Mouse (Mus musculus): ENCODE data around the gene Chst11.

Gene Chst11

GRCm38 (mm10) chr10:83038166-83038565 lies 52.9 kb downstream of the Chst11 start:
- DNase-seq, result no peak

DNA sequence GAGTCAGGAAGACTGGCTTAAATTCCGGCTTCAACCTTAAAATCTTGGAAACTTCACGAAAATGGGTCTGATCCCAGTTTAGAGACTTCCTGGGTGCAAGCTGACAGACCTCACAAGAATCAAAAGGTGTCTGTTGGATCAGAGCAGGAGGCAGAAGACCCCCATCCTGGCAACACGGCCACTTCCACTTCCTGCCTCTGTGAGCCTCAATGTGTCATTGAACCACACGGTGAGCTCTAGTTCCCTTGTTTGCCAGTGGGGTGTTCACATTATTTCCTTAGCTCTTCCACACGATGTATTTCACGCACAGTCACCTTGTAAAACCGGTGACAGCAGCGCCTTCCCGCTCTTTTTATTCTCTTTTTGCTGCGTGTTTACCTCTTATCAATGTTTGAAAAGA lies 54.1 kb downstream of the Chst11 start:
- no peak for DNase-seq

GRCm38 (mm10) chr10:83041875-83042274 lies 56.6 kb downstream of the Chst11 start:
- DNase-seq, result no peak

GRCm38 (mm10) chr10:83042613-83043477 lies 57.5 kb downstream of the Chst11 start:
- peak; percentile 79 to 81 for DNase-seq

DNA sequence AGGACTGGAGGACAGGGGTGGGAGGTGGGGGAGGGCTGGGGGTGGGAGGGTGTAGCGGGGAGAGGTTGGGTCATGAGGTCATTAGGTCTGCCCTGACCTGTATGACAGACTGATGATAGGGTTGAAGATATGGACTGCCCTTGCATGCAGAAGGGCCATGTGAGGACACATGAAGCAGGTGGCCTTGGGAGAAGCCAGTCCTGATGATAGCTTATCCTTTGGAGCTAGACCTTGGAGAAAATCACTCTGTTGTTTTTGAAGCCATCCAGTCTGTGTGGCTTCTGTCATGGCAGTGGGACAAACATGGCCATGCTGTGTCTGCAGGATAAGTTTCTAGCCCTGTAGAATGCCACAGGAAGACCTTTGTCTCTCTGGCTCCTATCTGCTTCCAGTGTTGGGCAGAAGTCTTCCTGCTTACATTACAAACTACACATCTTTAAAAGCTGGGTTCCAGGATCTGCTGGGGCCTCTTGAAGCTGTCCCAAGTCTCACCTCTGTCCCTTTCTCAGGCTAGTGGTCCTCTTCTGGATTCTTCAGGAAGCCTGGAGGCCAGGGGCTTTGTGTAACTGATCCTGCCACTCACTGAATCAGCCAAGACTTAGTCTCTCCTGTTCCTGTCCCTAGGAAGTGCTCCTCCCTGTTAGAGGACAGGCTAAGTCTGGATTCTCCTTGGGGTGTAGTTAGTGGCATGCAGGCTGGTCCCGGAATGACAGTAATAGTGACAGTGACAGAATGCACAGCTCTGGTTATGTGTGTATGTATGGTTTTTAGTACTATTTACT lies 58.4 kb downstream of the Chst11 start:
- DNase-seq, result no peak

- no peak for DNase-seq
These were observed 64.0 kb downstream of the Chst11 start for GRCm38 (mm10) chr10:83049174-83049780.

DNA sequence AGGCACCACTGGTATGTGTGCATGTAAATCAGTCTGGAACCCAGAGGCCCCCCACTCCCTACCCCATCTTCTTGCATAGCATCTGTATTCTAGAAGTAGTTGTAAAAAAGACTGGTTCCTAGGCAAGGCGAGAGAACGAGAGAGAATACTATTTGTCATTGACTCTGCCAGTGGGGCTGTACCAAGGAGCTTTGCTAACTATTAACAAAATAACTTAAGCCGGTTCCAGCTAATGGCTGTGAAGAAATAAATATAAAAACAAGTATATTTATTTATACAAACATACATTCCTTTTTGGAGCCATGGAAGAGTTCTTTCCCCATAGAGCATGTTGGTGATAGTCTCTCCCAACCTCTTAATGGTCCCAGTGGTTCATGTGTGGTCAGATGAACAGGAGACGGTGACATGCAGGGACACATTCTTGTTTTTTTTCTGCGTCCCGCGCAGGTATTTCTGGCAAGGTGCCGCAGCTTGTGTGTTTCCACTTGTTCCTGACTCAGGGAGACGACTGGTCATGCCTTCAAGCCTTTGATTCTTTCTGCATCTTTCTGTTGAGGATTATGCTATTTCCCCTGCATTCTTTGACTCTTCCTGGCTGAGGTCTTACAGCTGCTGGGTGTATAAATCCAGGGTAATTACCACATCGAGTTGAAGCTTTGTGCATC lies 68.7 kb downstream of the Chst11 start:
- peak; percentile 48 to 73 for DNase-seq

- peak in 1 of 2 experiments; percentile 39 for DNase-seq
These were observed 71.0 kb downstream of the Chst11 start for GRCm38 (mm10) chr10:83056291-83056690.

DNA sequence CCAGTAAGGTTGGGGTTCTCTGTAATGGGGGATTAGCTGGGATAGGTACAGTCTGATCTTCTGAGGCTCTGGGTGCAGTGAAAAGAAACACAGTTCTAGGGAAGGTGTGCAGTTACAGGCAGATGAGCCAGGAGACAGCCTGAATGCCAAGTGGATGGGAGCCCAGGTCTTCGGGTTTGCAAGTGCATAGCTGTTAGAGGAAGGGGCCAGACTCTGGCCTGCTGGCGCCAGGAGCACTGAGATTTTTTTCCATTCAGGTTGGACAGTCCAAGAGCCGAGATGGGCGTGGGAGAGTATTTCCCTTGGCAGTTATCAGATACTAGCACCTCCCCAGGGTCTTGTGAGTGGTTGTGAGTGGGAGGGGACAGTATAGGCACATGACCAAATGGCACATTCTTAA lies 71.6 kb downstream of the Chst11 start:
- peak; percentile 50 to 65 for DNase-seq

DNA sequence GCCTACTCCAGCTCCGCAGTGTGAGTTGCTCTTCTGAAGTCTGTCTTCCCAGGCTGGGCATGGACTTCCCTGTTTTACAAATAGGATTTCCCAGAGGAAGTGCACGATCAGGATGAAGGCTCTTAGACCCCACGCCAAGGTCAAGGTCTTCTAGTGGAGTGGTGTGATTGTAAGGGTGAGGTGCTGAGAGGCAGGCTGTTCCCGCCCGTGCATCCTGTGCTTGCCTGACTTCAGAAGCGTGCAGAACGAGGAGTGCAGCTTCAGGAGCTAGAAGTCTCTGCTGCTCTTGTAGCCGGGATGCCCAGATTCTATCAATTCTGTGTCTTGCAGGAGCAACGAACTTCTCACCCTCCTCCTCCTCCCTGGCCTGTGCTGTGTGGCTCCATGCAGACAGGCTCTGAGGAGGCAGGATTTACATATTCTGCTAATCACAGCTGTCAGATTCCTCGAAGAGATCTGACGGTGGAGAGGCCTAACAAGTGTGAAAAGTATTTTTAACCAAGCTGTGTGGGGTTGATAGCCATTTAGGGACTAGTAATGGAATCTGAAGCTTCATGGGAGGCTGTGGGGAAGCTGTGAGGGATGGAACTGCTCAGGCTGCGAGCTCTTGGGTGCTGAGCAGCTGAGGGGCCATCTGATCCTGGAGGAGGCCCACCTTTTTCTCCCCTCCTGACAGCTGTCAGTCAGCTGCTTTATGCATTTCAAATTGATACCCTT lies 74.9 kb downstream of the Chst11 start:
- DNase-seq, result no peak

- DNase-seq, result peak; percentile 78 to 85
These were observed 77.0 kb downstream of the Chst11 start for GRCm38 (mm10) chr10:83062315-83062714.

- DNase-seq, result no peak
These were observed 79.5 kb downstream of the Chst11 start for GRCm38 (mm10) chr10:83064796-83065195.

DNA sequence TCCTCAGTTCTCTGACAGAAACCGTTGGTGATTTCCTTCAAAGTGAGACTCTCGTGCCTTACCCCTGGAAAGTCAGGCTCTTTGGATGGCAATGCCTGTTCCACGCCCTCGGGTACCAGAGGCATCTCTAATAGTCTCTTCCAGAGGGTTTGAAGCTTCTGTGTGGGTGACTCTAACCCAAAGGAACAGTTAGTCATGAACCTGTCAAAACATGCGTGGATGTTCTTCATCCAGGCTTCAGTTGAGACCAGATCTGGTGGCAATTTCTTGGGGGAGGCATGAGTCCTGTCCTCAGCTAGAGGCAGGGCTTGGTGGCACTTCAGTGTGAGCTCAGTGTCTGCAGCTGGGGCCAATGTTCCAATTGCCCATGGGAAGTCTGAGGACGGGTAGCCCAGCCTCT lies 80.9 kb downstream of the Chst11 start:
- no peak for DNase-seq

DNA sequence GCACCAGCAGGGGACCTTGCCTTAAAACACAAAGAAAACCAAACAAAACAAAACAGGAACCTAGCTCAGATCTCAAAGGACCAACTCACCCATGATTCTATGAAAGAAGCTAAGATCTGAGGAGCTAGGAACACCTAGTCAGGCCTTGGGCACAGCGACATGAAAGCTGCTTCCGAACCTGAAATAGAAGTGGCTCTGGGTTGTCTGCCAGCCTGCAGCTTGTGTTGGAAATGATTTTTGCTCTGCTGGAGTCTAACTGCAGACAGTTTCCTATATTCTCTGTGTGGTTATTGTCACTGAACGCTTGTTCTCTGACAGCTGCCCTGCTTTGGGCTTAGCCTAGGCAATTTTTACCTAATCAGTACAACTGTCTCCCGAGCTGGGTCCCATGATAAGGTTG lies 82.0 kb downstream of the Chst11 start:
- DNase-seq, result no peak

DNA sequence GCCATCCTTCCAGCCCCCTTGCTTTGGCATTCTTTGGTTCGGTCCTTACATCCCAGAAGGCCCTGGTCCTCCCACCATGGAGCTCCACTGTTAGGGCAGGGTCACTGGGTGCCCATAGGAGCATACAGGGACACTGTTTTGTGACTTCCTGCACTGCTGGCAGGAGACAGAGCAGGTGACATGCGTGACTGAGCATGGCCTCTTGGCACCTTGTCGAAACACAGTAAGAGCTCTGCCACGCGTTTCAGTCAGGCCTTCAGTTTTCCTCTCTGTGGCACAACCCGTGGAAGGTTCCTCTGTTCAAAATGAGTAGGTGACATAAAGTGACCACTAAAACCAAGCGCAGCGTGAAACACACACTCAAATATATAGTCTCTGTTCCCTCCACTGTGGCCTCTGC lies 83.2 kb downstream of the Chst11 start:
- DNase-seq, result peak in 1 of 2 experiments; percentile 61

- peak; percentile 44 to 65 for DNase-seq
These were observed 84.5 kb downstream of the Chst11 start for GRCm38 (mm10) chr10:83069791-83070190.

- no peak for DNase-seq
These were observed 86.7 kb downstream of the Chst11 start for GRCm38 (mm10) chr10:83071785-83072580.

- DNase-seq, result peak in 1 of 2 experiments; percentile 46
These were observed 87.8 kb downstream of the Chst11 start for GRCm38 (mm10) chr10:83073119-83073518.

DNA sequence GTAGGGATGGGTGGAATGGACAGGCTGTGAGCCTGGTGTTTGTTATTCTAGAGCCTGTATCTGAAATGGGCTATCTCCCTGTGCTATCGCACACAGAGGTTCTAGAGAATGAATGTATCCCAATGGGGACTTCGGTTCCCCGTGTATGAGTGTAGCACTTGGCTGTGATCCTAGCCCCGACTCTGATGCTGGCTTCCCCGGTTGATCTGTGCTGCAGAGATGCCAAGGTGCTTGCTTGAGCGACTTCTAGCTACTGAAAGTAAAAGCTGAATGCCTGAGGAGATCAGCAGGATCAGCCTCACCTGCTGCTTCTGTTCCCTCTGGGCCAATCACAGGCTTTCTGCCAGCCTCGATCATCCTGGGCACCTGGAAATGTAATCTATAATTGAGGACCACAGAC lies 91.5 kb downstream of the Chst11 start:
- DNase-seq, result no peak

GRCm38 (mm10) chr10:83078723-83079122 lies 93.4 kb downstream of the Chst11 start:
- no peak for DNase-seq

DNA sequence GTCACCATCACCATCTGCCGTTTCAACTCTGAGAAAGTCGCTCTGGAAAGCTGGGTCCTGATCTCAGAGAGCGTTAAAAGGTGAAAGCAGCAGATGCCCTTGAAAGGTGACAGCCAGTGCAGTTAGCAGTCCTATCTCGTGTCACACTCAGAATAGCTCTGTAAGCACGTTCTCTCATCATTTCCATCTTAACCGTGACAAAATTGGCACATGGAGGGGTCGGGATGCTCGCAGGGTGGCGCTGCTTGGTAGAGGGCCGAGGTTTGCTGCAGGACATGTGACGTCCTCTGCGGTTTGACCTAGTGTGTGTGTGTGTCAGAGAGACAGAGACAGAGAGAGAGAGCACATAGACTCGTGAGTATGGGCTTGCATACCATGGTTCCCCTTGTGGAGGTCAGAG lies 94.5 kb downstream of the Chst11 start:
- no peak for DNase-seq

All from kidney, postnatal 36 days (tissue).